Mouse (Mus musculus): ENCODE results near the gene Ntn1. TPM values are rescaled to one million over a fixed set of nuclear protein-coding genes. Genes with fewer than 3 reads are reported as not detected.

Ntn1 gene
- polyA plus RNA-seq, 1 experiment from 2014 or later = 10.2 TPM

DNA sequence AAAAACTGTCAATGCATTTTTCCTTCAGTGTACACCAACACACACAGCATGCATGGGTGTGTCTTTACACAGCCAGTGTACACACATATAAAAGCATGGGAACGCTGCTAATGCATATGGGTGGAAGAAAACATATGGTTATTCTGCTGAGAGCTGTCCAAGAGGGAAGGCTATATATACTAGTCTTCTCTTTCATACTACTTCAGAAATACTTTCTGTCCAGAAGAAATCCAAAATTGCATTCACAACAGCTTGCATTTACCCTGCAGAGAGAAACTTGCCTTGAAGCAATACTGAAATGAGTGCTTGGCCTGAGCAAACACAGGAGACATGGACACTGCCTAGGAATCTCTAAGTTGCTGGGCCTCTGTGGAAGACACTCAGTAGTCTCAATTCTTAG, 18.8 kb downstream of the Ntn1 start:
- Histone ChIP-seq H3K27me3 (peaks cover 71% of the 10 kb centered on the region), H3K4me2 (no peak overlapping the region), H3K9me3 (no peaks in the 10 kb centered on the region), H3K4me1 (replicated peaks) (peaks cover 47% of the 10 kb centered on the region), H3K9ac (replicated peaks) (no peak overlapping the region), H3K4me3 (replicated peaks) (no peak overlapping the region), H3K27ac (no peak overlapping the region), H3K36me3 (no peaks in the 10 kb centered on the region)
- no peak for ATAC-seq (ENCODE audit: insufficient number of reproducible peaks, insufficient read depth, low FRiP score, low TSS enrichment, low read depth)
- WGBS = 74% methylated on average over 1 of the region's 1 CpGs

DNA sequence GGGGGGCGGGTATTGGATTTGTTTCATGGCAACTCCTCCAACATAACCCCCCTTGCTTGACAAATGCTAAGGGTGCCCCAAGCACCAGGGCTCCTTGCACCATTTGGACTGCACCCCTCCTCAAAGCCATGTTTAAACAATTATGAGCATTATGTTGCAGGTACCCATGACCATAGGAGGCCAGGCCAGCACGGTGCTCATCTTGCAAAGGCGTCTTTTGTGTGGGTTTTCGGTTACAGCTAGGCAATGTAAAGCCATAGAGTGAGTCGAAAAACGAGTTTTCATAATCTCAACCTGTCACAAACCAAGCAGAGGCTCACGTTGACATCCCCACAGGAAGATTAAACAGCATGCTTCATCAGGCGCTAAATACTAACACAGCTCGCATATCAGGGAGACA, 19.3 kb downstream of the Ntn1 start:
- no peak overlapping the region for H3K27ac ChIP-seq
- ATAC-seq (ENCODE audit: insufficient number of reproducible peaks, insufficient read depth, low FRiP score, low TSS enrichment, low read depth) = no peak
- H3K4me3 ChIP-seq (replicated peaks) = no peak overlapping the region
- peaks cover 46% of the 10 kb centered on the region for H3K4me1 ChIP-seq (replicated peaks)
- WGBS = 73% methylated on average over 9 of the region's 9 CpGs
- H3K9ac ChIP-seq (replicated peaks) = no peak overlapping the region
- no peaks in the 10 kb centered on the region for H3K36me3 ChIP-seq
- no peaks in the 10 kb centered on the region for H3K9me3 ChIP-seq
- H3K4me2 ChIP-seq = no peak overlapping the region
- peaks cover 66% of the 10 kb centered on the region for H3K27me3 ChIP-seq

DNA sequence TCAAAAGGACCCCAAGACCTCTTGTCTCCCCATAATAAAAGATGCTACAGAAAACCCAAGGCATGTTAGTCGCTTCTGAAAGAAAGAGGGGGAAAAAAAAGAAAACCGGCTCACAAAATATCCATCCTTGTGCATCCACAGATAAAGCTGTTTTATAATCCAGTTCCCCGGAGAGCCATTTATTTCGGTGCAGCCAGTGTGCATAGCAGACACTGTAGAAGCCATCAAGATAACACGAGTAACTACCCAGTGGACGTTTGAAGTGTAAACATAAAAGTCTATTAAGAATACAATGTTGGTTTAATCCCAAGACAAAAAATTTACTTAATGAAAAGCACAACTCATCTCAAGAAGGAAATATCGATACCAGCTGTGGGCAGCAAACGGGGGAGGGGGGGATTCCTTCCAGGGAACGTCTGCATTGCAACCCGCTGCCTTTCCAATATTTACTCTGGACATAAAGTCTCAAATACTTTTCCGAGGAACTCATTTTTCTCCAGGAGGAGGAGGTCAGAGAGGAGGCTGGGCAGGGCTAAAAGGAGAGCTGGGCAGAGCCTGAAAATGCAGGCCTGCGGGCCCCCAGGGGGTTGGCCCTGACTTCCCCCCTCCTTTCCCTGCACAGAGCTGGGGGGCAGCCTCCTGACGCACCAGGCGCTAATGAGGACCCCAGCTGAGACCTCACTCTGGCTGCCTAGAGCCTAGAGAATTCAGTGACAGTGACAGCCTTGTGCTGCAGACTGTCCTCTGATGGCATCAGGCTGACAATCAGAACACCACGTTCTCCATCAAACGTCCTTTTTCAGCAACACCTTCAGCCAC, 21.5 kb downstream of the Ntn1 start:
- Histone ChIP-seq H3K27ac (peak overlapping the region; percentile 13; the same call in 1 of the 2 replicates), H3K36me3 (no peaks in the 10 kb centered on the region), H3K4me3 (replicated peaks) (no peak overlapping the region), H3K9me3 (no peaks in the 10 kb centered on the region), H3K4me2 (peak overlapping the region; percentile 34), H3K4me1 (replicated peaks) (peaks cover 26% of the 10 kb centered on the region), H3K27me3 (peaks cover 53% of the 10 kb centered on the region), H3K9ac (replicated peaks) (0 out of 2 replicates have a peak overlapping the region, but pooled peaks have one; percentile 34)
- no peak for ATAC-seq (ENCODE audit: insufficient number of reproducible peaks, insufficient read depth, low FRiP score, low TSS enrichment, low read depth)
- WGBS = 9% methylated on average over 16 of the region's 16 CpGs

DNA sequence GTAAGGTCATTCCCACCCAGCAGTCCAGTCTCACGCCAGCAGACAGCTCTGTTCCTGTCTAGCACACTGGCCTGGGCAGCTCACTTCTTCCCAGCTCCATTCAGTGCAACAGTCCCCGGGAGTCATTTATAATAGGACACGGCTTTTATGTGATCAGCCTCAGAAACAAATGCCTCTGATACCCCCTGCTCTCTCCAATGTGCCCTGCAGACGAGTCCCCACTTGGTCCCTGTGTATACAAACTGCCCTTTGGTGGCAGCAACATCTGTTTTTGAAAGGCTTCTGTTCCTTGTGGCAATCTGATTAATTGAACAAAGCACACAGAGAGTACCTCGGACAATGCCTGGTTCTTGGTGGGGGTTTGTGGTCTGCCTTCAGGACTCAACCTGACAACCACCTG, 22.2 kb downstream of the Ntn1 start:
- no peak overlapping the region for H3K27ac ChIP-seq
- H3K4me1 ChIP-seq (replicated peaks) = peaks cover 26% of the 10 kb centered on the region
- no peak overlapping the region for H3K4me3 ChIP-seq (replicated peaks)
- H3K36me3 ChIP-seq = no peaks in the 10 kb centered on the region
- no peaks in the 10 kb centered on the region for H3K9me3 ChIP-seq
- WGBS = 15% methylated on average over 5 of the region's 5 CpGs
- H3K27me3 ChIP-seq = peaks cover 53% of the 10 kb centered on the region
- ATAC-seq (ENCODE audit: insufficient number of reproducible peaks, insufficient read depth, low FRiP score, low TSS enrichment, low read depth) = no peak
- no peak overlapping the region for H3K4me2 ChIP-seq
- no peak overlapping the region for H3K9ac ChIP-seq (replicated peaks)

DNA sequence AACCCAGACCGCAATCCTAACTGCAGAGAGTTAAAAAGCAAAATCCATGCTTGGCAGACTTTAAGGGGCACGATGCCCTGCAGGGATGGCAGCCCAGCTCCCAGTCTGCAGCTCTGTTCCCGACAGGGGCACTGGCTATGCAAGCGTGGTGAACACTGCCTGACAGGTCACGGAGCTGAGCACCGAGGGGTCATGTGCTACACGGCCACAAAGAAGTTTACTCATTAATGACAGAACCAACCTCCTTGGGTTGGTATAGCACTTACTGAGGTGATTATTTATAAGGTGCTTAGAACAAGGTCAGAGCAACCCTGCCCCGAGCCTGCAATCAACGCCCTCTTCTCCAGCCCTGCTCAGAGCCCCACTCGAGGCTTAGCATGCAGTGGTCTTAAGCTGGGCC, 27.5 kb downstream of the Ntn1 start:
- peaks cover 25% of the 10 kb centered on the region for H3K27me3 ChIP-seq
- WGBS = 41% methylated on average over 10 of the region's 10 CpGs

DNA sequence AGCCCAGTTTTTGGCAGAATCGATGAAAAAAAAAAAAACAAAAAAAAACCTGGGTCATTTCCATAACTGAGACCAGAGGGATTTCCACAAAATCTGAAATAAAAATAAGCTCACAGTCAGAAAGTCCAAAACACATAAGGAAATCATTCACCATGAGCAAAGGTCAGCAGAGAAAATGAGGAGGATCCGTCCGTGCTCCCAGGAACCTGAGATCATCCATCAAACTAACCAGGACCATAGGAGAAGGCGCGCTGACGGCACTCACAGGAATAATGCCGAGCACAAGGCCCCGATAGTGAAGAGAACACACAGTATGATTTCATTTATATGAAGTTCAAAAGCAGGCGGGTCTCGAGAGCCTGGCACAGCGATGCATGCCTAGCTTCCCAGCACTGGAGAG, 29.0 kb downstream of the Ntn1 start:
- ATAC-seq (ENCODE audit: insufficient number of reproducible peaks, insufficient read depth, low FRiP score, low TSS enrichment, low read depth) = no peak
- Histone ChIP-seq H3K4me3 (replicated peaks) (no peak overlapping the region), H3K36me3 (no peaks in the 10 kb centered on the region), H3K27ac (no peak overlapping the region), H3K9me3 (no peaks in the 10 kb centered on the region), H3K4me2 (no peak overlapping the region), H3K9ac (replicated peaks) (no peak overlapping the region), H3K4me1 (replicated peaks) (peaks cover 22% of the 10 kb centered on the region), H3K27me3 (peaks cover 18% of the 10 kb centered on the region)
- 46% methylated on average over 11 of the region's 11 CpGs for WGBS

More for the DNA sequence above, 27.5 kb downstream of the Ntn1 start:
- Histone ChIP-seq H3K4me2 (no peak overlapping the region), H3K27ac (no peak overlapping the region), H3K9me3 (no peaks in the 10 kb centered on the region), H3K9ac (replicated peaks) (no peak overlapping the region), H3K4me3 (replicated peaks) (no peak overlapping the region), H3K36me3 (no peaks in the 10 kb centered on the region), H3K4me1 (replicated peaks) (peaks cover 22% of the 10 kb centered on the region)
- no peak for ATAC-seq (ENCODE audit: insufficient number of reproducible peaks, insufficient read depth, low FRiP score, low TSS enrichment, low read depth)

DNA sequence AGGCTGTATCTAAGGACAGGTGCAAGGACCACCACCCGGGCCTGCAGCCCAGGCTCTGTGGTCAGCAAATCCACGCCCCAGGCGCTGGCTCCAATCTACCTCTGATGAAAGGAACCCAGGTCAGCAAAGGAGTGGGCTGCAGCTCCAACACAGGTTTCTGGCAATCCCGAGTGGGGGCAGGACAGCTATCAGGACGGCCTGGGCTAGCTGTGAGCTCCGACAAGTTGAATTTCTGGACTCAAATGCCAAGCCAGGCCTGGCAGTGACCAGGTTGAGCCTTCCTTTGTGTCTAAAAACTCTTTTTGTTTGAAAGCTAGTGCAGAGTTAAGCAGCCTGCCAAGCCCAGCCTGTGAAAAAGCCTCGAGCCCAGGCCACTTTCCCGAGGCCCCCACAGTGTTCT, 43.7 kb downstream of the Ntn1 start:
- H3K9ac ChIP-seq (replicated peaks) = no peak overlapping the region
- H3K36me3 ChIP-seq = no peaks in the 10 kb centered on the region
- H3K4me2 ChIP-seq = no peak overlapping the region
- H3K4me3 ChIP-seq (replicated peaks) = no peak overlapping the region
- no peak for ATAC-seq (ENCODE audit: insufficient number of reproducible peaks, insufficient read depth, low FRiP score, low TSS enrichment, low read depth)
- no peaks in the 10 kb centered on the region for H3K27me3 ChIP-seq
- 75% methylated on average over 8 of the region's 8 CpGs for WGBS
- no peak overlapping the region for H3K27ac ChIP-seq
- no peaks in the 10 kb centered on the region for H3K4me1 ChIP-seq (replicated peaks)
- H3K9me3 ChIP-seq = no peaks in the 10 kb centered on the region

DNA sequence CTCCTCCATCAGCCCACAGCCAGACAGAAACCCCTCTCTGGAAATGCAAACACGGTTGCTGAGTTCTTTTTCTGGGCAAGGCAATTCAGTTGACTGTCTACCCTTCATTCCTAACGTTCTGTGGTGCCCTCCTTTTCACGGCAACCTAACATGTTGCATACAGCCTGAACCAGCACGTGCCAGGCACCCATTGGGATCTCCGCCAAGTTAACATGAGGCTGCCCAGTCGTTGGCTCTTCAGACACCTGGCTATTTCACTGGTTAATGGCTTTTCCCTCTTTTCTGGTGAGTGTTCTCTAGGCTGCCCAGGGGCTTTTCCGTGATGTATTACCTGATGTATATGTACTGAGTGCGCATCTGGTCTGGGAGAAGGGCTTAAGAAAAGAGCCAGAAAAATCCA, 45.1 kb downstream of the Ntn1 start:
- Histone ChIP-seq H3K27me3 (no peaks in the 10 kb centered on the region), H3K4me3 (replicated peaks) (no peak overlapping the region), H3K4me1 (replicated peaks) (no peaks in the 10 kb centered on the region), H3K27ac (no peak overlapping the region), H3K36me3 (no peaks in the 10 kb centered on the region), H3K4me2 (no peak overlapping the region), H3K9me3 (no peaks in the 10 kb centered on the region), H3K9ac (replicated peaks) (no peak overlapping the region)
- 76% methylated on average over 8 of the region's 8 CpGs for WGBS
- ATAC-seq (ENCODE audit: insufficient number of reproducible peaks, insufficient read depth, low FRiP score, low TSS enrichment, low read depth) = no peak

DNA sequence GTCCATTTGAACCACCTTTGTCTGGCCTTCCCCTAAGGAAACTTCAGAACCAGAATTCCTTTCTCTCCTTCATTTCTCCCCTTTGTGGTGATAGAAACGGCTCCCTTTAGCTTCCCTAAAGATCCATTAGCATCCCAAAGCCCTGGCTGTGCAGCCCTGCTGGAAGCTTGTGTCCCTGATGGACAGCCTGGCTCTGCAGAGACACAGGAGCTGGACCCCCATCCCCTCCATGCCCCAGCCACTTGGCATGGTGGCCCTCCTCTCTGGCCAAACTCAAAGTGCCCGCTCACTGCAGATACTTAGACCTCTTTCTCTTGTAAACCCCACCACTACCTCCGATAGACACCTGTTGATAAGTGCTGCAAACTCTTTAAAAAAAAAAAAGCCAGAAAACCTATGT, 45.8 kb downstream of the Ntn1 start:
- Histone ChIP-seq H3K27ac (no peak overlapping the region), H3K4me3 (replicated peaks) (no peak overlapping the region), H3K9ac (replicated peaks) (no peak overlapping the region), H3K9me3 (0 out of 2 replicates have a peak, but pooled peaks cover 3% of the 10 kb centered on the region), H3K27me3 (no peaks in the 10 kb centered on the region), H3K36me3 (no peaks in the 10 kb centered on the region), H3K4me1 (replicated peaks) (no peaks in the 10 kb centered on the region), H3K4me2 (no peak overlapping the region)
- WGBS = 78% methylated on average over 3 of the region's 3 CpGs
- no peak for ATAC-seq (ENCODE audit: insufficient number of reproducible peaks, insufficient read depth, low FRiP score, low TSS enrichment, low read depth)

DNA sequence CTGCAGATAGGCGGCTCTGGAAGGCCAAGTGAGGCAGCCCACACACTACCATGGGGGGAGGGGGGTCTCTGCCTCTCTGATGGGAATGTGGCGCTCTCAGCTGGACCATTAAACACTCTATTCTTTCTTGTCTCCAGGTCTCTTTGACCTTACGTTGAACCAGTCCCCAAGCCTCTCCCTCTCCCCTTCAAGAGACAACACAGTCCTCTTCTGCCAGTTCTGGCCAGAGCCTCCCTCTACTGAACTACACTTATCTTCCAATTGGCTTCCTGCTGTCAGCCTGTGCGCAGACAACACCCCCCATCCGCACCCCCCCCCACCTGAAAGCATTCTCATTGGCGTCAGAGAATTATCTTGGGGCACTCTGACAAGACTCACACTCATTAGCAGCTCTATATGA, 48.4 kb downstream of the Ntn1 start:
- H3K27ac ChIP-seq = no peak overlapping the region
- ATAC-seq (ENCODE audit: insufficient number of reproducible peaks, insufficient read depth, low FRiP score, low TSS enrichment, low read depth) = no peak
- H3K9ac ChIP-seq (replicated peaks) = no peak overlapping the region
- WGBS = 74% methylated on average over 6 of the region's 6 CpGs
- no peaks in the 10 kb centered on the region for H3K4me1 ChIP-seq (replicated peaks)
- no peak overlapping the region for H3K4me2 ChIP-seq
- peaks cover 8% of the 10 kb centered on the region; the same call in 1 of the 2 replicates for H3K9me3 ChIP-seq
- H3K4me3 ChIP-seq (replicated peaks) = no peak overlapping the region
- H3K36me3 ChIP-seq = no peaks in the 10 kb centered on the region
- peaks cover 4% of the 10 kb centered on the region; the same call in 1 of the 2 replicates for H3K27me3 ChIP-seq

DNA sequence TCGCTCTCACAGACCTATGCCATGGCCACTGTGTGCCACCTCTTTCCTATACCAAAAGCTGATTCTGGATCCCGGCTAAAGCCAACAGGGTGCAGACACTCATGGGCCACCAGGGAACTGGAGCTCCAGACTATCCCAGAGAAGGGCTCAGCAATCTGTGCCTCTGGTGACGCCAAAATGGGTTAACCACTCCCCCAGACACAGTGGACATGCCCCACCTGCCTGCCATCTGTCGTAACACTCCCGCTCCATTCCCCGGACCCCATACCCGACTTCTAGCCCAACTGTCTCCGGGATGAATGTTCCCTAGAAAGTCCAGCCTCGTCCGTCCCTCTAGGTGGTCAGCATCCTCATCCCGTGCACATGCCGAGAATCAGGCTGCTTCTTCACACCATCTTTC, 51.8 kb downstream of the Ntn1 start:
- no peaks in the 10 kb centered on the region for H3K36me3 ChIP-seq
- peaks cover 8% of the 10 kb centered on the region; the same call in 1 of the 2 replicates for H3K27me3 ChIP-seq
- no peak overlapping the region for H3K4me3 ChIP-seq (replicated peaks)
- no peak for ATAC-seq (ENCODE audit: insufficient number of reproducible peaks, insufficient read depth, low FRiP score, low TSS enrichment, low read depth)
- no peak overlapping the region for H3K4me2 ChIP-seq
- peaks cover 6% of the 10 kb centered on the region; the same call in 1 of the 2 replicates for H3K4me1 ChIP-seq (replicated peaks)
- H3K9me3 ChIP-seq = peaks cover 8% of the 10 kb centered on the region; the same call in 1 of the 2 replicates
- no peak overlapping the region for H3K9ac ChIP-seq (replicated peaks)
- WGBS = 89% methylated on average over 12 of the region's 12 CpGs
- H3K27ac ChIP-seq = no peak overlapping the region

DNA sequence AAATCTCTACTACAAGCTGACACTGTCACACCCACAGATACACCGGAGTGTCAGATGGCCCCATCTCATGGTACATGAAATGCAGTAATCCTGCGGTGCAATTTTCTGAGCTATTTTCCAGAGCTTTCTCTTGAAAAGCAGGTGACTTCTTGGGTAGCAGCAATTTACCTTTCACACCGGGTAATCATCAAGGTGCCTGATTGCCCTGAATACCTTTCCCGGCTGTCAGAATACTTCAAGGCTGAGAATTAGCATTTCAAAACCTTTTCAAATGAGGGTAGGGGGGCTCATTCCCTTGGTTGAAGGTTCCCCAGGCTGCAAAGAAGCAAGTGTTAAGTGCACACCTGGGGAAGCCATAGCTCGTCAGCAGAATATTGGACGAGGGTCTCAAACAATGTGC, 52.5 kb downstream of the Ntn1 start:
- H3K4me3 ChIP-seq (replicated peaks) = no peak overlapping the region
- H3K27ac ChIP-seq = no peak overlapping the region
- H3K36me3 ChIP-seq = no peaks in the 10 kb centered on the region
- peaks cover 6% of the 10 kb centered on the region; the same call in 1 of the 2 replicates for H3K4me1 ChIP-seq (replicated peaks)
- ATAC-seq (ENCODE audit: insufficient number of reproducible peaks, insufficient read depth, low FRiP score, low TSS enrichment, low read depth) = no peak
- peaks cover 8% of the 10 kb centered on the region; the same call in 1 of the 2 replicates for H3K9me3 ChIP-seq
- H3K9ac ChIP-seq (replicated peaks) = no peak overlapping the region
- H3K27me3 ChIP-seq = peaks cover 8% of the 10 kb centered on the region; the same call in 1 of the 2 replicates
- no peak overlapping the region for H3K4me2 ChIP-seq
- 37% methylated on average over 6 of the region's 6 CpGs for WGBS
